Mouse (Mus musculus): ENCODE results near the gene Icam1.

Icam1 gene

DNA sequence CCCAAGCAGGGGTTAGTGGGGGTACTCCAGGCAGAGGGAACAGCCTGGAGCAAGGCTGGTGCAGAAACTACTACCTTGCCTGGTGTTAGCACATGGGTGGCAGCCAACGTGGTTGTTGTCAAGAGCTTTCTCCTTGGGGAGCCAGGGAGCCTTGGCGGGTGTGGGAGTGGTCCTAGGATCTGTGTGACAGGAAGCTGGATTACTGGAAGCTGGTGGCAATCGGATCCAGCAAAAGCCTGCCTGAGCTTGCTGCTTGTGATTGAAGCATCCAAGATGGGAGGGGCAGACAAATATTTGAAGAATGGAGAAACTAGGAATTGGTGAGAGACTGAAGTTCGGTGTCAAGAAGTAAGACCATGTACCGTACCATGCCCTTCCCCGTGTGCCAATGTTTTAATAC is 6.5 kb downstream of the Icam1 start:
- in situ Hi-C loops (cut with MboI, MseI), result no loop called here

DNA sequence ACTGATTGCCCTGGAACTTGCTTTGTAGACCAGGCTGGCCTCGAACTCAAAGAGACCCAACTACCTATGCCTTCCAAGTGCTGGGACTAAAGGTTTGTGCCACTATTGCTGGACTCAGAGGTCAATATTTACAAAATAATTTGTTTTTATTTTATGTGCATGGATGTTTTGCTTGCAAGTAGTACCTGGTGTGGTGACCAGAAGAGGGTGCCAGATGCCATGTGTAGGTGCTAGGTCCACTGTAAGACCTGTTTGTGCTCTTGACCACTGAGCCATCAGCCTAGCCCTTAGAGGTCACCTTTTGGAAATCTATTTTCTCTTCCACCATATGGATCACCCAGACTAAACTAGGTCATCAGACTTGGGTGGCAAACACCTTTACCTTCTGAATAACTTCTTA is 6.9 kb downstream of the Icam1 start:
- in situ Hi-C loops (cut with MboI, MseI), result no loop called here

DNA sequence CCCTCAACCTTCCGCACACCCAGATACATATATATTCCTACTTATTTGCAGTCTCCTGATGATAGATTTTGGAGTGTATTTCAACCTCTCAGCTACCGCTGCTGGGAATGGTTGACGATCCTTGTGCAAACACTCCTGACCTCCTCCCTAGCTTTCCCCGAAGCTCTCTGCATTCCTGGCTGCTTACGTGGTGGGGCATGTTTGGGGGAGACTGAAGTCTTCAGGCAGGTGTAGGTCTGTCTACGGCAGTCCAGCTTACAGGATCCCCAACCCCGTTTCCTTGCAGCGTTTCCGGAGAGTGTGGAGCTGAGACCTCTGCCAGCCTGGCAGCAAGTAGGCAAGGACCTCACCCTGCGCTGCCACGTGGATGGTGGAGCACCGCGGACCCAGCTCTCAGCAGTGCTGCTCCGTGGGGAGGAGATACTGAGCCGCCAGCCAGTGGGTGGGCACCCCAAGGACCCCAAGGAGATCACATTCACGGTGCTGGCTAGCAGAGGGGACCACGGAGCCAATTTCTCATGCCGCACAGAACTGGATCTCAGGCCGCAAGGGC is 9.5 kb downstream of the Icam1 start:
- in situ Hi-C loops (cut with MboI, MseI), result no loop called here

DNA sequence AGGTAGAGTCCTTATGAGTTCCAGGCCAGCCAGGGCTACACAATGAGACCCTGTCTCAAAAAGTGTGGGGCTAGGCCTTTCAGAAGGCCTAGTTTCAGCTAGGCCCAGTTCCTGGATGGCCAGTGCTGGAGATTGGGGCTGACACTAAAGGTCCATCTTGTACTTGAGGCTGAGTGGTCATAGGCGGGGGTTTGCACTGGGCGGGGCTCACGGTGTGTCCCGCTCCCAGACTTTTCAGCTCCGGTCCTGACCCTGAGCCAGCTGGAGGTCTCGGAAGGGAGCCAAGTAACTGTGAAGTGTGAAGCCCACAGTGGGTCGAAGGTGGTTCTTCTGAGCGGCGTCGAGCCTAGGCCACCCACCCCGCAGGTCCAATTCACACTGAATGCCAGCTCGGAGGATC is 11.1 kb downstream of the Icam1 start:
- in situ Hi-C loops (cut with MboI, MseI), result no loop called here

- in situ Hi-C loops (cut with MboI, MseI), result no loop called here
Observed at GRCm38 (mm10) chr9:21027774-21028290, 12.0 kb downstream of the Icam1 start.

GRCm38 (mm10) chr9:21028560-21029110 is 12.8 kb downstream of the Icam1 start:
- in situ Hi-C loops (cut with MboI, MseI), result no loop called here

GRCm38 (mm10) chr9:21029291-21030054 is 13.7 kb downstream of the Icam1 start, which contains the start of gene Icam4:
Icam4 (plus strand) TSS chr9:21029373.
- in situ Hi-C loops (cut with MboI, MseI), result no loop called here

- in situ Hi-C loops (cut with MboI, MseI), result no loop called here
Observed at GRCm38 (mm10) chr9:21030055-21030600, 14.3 kb downstream of the Icam1 start.

- in situ Hi-C loops (cut with MboI, MseI), result no loop called here
Observed at GRCm38 (mm10) chr9:21030781-21031250, 15.0 kb downstream of the Icam1 start.

DNA sequence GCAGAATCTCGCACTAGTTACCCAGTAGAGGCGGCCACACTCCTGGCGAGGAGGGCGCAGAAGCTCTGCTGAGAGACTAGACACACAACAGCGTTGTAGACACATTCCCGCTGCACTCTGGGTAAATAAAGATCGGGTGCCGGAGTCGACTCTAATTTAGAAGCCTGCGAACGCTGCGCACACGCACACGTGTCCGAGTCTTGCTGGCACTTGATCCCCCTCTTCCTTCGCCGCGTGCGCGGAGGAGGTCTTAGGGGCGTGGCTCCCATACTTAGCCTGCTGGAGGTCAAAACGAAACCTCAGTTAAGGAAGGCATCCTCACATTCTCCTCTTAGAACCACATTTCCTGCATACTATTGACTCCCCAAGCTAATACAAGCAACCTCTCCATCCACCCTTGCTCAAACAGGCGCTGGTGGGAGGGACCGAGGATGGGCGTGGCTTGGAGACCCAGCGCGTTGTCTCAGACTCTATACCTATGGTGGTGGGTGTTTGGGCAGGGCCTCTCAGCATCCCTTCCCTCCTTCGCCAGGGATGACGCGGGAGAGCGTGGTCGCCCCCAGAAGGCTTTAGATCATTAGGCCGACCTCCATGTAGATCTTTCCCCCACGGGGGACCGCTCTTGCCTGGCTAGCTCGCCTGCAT is 15.6 kb downstream of the Icam1 start:
- in situ Hi-C loops (cut with MboI, MseI), result no loop called here

DNA sequence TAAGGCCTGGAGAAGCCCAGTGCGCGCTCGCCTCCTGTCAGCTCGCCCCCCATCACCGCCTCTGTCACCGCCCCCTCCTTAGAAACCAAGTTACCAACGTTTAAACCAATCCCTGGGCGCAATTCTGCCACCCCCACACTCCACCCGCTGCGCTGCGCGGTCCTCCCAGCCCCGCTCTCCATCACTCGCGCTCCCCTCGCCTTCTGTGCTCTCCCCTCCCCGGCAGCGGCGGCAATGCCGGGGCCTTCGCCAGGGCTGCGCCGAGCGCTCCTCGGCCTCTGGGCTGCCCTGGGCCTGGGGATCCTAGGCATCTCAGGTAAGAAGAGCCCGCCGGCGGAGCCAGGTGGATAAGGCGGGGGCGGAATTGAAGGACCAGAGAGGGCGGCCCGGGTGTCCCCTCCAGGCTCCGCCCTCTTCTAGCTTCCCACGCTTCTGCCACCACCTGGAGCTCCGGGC is 16.1 kb downstream of the Icam1 start, which contains the start of gene Icam5:
Icam5 (plus strand) TSS at position 178 of the 456 bp plus-strand sequence.
- in situ Hi-C loops (cut with MboI, MseI), result no loop called here

DNA sequence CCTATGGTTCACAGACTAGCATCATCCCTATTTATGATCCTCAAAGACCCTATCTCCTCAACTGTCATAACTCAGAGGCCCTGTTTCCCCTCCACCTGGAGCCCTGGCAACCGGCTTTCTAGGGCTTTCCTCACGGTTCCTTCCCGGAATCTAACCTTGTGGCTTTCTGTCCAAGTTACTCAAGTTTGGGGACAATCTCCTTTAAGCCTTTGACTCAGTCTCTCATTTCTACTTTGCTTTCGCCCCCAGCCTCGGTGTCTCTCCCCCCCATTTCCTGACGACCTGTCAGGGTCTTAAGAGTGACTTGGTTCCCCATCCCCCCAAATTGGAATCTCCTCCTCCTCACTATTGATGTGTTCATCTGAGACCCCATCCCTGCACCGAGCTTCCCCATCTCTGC is 16.7 kb downstream of the Icam1 start:
- in situ Hi-C loops (cut with MboI, MseI), result no loop called here

DNA sequence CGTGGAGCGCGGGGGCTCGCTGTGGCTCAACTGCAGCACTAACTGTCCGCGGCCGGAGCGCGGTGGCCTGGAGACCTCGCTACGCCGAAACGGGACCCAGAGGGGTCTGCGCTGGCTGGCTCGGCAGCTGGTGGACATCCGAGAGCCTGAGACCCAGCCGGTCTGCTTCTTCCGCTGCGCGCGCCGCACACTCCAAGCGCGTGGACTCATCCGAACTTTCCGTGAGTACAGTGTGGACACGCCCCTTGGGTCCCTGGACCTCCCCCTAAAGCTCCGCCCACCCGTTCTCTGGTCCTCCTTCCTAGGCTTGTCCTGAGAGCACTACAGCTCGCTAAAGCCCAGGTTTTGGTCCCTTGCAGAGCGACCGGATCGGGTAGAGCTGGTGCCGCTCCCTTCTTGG is 17.4 kb downstream of the Icam1 start:
- in situ Hi-C loops (cut with MboI, MseI), result no loop called here

- in situ Hi-C loops (cut with MboI, MseI), result no loop called here
Observed at GRCm38 (mm10) chr9:21034481-21035085, 18.8 kb downstream of the Icam1 start.

GRCm38 (mm10) chr9:21035586-21035985 is 19.8 kb downstream of the Icam1 start:
- in situ Hi-C loops (cut with MboI, MseI), result no loop called here

DNA sequence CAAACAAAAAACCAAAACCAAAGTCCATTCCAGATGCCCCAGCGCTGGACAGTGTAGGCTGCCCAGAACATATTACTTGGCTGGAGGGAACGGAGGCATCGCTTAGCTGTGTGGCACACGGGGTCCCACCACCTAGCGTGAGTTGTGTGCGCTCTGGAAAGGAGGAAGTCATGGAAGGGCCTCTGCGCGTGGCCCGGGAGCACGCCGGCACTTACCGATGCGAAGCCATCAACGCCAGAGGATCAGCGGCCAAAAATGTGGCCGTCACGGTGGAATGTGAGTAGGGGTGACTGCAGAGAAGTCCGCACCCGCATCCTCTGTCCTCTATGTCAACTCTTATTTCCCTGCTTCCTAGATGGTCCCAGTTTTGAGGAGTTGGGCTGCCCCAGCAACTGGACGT is 20.4 kb downstream of the Icam1 start:
- in situ Hi-C loops (cut with MboI, MseI), result no loop called here

GRCm38 (mm10) chr9:21036666-21037065 is 20.9 kb downstream of the Icam1 start:
- in situ Hi-C loops (cut with MboI, MseI), result no loop called here

GRCm38 (mm10) chr9:21037481-21037891 is 21.7 kb downstream of the Icam1 start:
- in situ Hi-C loops (cut with MboI, MseI), result no loop called here

DNA sequence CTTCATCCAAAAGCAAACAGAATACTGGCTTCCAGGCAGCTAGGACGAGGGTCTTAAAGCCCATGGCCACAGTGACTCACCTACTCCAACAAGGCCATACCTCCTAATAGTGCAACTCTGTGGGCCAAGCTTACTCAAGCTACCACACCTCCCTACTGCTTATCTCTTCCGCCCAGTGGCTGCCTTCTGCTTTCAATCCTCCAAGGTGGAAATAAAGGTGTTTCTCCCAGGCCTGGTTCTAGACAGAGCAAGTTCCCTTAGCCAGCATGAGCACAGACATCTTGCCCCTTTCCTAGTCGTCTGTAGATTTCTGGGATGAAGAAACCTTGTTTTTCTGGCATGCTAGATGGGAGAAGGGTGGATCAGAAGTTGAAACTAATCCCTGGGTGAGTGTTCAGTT is 24.0 kb downstream of the Icam1 start:
- in situ Hi-C loops (cut with MboI, MseI), result no loop called here

- in situ Hi-C loops (cut with MboI, MseI), result no loop called here
Observed at GRCm38 (mm10) chr9:21041308-21041707, 25.5 kb downstream of the Icam1 start.

DNA sequence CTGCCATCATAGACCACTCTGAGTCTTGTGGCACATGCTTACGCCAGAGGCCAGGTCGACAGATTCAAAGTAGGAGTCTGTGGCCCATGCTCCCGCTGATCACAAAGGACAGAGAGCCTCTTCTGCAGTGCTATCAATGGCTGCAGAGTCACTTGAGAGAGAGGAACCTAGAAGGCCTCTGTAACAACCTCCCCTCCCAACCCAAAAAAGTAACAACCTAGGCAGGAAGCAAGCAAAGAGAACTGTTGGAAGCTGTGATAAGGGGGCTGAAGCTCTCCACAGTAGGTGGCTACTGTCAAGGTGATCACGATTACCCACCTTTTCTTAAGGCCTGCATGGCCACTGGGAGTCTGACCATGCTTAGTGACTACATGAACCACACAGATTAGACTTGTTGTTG is 27.8 kb downstream of the Icam1 start:
- in situ Hi-C loops (cut with MboI, MseI), result no loop called here

All from T-helper 1 cell (primary cell).